Mouse (Mus musculus) erythroblast, embryonic 14.5 days (primary cell): ENCODE data around the gene Sbds.

Source experiments
- GATA1 ChIP-seq: IDR thresholded peaks from 2 replicates; pipeline ENCODE4 v1.6.1; 2012; ENCODE audit warnings: low read length, inconsistent platforms, mixed read lengths
- TAL1 ChIP-seq: IDR thresholded peaks from 3 replicates; pipeline ENCODE4 v1.6.1; 2012; ENCODE audit warnings: low read length, inconsistent platforms, mixed read lengths

DNA sequence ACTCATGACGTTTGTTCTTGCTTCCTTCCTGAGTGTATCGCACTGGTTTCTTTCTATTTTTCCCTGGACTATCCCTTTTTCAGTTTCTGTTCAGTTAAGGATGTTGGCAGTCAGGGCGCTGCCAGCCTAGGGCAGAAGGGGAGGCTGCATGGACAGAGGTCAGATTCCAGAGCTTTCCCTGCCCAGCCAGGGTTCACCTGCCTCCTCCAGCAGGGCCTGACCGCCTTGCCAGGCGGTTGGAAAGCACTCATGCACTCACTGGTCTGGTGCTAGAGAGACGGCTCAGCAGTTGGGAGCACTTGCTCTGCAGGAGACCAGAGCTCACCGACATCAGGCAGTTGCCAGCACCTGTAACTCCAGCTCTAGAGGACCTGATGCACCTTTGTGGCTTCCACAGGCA is 16.1 kb downstream of the Sbds start:
- TF ChIP-seq TAL1, result no peak
- TF ChIP-seq GATA1, result no peak
